Mouse (Mus musculus): ENCODE data around the gene Nrl.

GRCm38 (mm10) chr14:55550191-55550590, 25.4 kb upstream of the Nrl start:
- TF ChIP-seq CTCF (IDR thresholded peaks at IDR 0.05; ENCODE audit: low read depth, low read length): no peak
- no peak for TF ChIP-seq POLR2A (IDR thresholded peaks at IDR 0.05; ENCODE audit: extremely low read depth, insufficient read depth, low read length)

Measured in liver, adult 2 months (tissue).